Mouse (Mus musculus) megakaryocyte, embryonic 14.5 days (primary cell): ENCODE results near the gene Nox3. TPM values are rescaled to one million over a fixed set of nuclear protein-coding genes. Genes with fewer than 3 reads are reported as not detected.

Experiments
- H3K27me3 ChIP-seq: replicated peaks from 2 replicates; pipeline ENCODE3; 2012; ENCODE audit warnings: inconsistent platforms
- H3K36me3 ChIP-seq: replicated peaks from 2 replicates; pipeline ENCODE3; 2012; ENCODE audit warnings: low read length, inconsistent platforms, mixed read lengths
- H3K4me1 ChIP-seq: 2 replicates; pipeline ENCODE4 v1.6.1; 2012; ENCODE audit warnings: inconsistent platforms
- H3K4me3 ChIP-seq: replicated peaks from 2 replicates; pipeline ENCODE3; 2012; ENCODE audit warnings: moderate library complexity, mild to moderate bottlenecking, inconsistent platforms
- H3K9me3 ChIP-seq: 2 replicates; pipeline ENCODE4 v1.6.1; 2012; ENCODE audit warnings: inconsistent platforms
- FLI1 ChIP-seq: IDR thresholded peaks from 2 replicates; pipeline ENCODE4 v1.6.1; 2012; ENCODE audit warnings: low read length, inconsistent platforms, mixed read lengths
- GATA1 ChIP-seq: IDR thresholded peaks from 3 replicates; pipeline ENCODE4 v1.6.1; 2012; ENCODE audit warnings: mixed read lengths, low read length, inconsistent platforms, borderline replicate concordance
- polyA plus RNA-seq: library from polyadenylated mRNA; stranded (reverse); fragments of >175 nt; gene quantifications from 2 replicates; pipeline ENCODE4 v1.2.3, GENCODE M21; 2012; ENCODE audit warnings: low replicate concordance; ENCODE audit not compliant: insufficient read depth

Gene Nox3
- polyA plus RNA-seq, result not detected in 2 replicates

DNA sequence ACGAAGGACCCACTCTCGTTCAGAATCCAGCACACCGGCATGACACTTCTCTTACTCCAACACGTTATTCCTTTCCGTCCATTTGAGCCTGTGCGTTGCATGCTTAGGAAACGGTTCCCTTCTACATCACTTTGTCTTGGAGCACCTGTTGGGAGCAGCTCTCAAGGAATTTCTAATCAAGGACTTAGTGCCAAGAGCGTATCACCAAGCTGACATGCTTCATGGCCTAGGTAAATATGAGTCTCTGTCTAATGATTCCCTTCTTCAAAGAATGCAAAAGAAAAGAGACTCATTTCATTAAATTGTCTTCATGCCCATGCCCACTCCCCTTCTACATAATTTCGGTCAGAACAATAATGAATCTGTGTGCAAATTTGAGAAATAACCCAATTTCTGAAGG is at the start of gene Nox3:
Gene Nox3 (minus strand): TSS at position 101 of the 400 bp plus-strand sequence.
- H3K9me3 ChIP-seq, result no peaks in the 10 kb centered on the region
- no peaks in the 10 kb centered on the region for H3K36me3 ChIP-seq
- no peak within 1 kb of the TSS for H3K4me3 ChIP-seq
- H3K27me3 ChIP-seq, result no peaks in the 10 kb centered on the region
- no peak for TF ChIP-seq GATA1
- TF ChIP-seq FLI1, result no peak
- 0 out of 2 replicates have a peak, but pooled peaks cover 2% of the 10 kb centered on the region for H3K4me1 ChIP-seq

DNA sequence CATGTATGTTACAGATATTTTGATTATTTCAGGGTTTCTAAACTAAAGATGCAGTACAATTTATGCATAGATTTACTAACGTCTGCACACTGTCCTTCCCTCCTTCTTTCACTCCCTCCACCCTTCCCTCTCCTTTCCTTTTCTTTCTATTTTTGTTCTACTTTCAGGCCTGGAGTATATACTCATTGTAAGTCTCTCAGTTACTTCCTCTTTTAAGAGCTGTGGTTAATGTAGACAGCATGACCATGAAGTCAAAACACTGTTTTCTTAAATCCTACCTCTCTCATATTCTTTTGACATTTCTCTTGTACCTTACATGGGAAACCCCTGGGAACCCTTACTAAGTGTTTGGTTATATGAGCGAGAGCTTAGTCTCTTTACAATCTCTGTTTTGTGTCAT is 48.3 kb upstream of the Nox3 start:
- 0 out of 2 replicates have a peak, but pooled peaks cover 4% of the 10 kb centered on the region for H3K9me3 ChIP-seq
- H3K4me1 ChIP-seq, result no peaks in the 10 kb centered on the region
- TF ChIP-seq FLI1 (no peak), GATA1 (no peak)
- H3K27me3 ChIP-seq, result no peaks in the 10 kb centered on the region
- H3K4me3 ChIP-seq, result no peak overlapping the region
- H3K36me3 ChIP-seq, result no peaks in the 10 kb centered on the region

DNA sequence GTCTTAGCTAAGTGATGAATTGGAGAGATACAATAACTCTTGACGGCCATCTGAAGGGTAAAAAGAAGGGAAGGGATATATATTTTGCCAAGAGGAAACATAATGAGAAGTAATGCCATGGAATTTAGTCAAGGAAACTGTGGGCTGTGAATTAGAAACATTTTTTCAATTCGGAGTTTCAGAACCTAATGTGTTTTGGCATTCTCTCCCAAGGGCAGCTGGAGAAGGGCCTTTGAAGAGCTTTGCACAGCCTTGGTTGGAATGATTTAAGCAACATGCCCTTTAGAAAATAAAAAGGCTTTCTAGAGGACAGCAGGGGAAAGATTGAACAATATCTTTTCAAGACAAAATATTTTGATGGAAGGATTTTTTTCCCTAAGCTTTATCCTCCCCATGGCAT is 40.9 kb upstream of the Nox3 start:
- H3K36me3 ChIP-seq, result no peaks in the 10 kb centered on the region

DNA sequence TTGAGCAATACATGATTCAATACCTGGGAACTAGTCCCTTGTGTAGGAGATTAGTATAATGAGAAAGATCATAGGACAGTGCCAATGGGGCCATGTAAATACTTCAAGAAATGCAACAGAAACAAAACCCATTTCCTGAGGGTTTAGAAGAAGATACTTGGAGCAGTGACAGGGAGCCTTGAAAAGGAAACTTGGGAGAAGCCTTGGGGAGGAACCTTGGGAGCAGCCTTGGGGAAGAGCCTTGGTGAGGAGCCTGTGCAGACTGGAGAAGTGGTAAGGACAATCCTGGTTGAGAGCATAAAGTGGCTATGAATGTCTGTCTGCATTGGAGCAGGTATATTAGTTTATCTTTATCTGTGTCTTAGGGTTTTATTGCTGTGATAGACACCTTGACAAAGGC is 38.2 kb upstream of the Nox3 start:
- H3K36me3 ChIP-seq, result no peaks in the 10 kb centered on the region
- H3K9me3 ChIP-seq, result no peaks in the 10 kb centered on the region
- no peaks in the 10 kb centered on the region for H3K4me1 ChIP-seq
- H3K27me3 ChIP-seq, result no peaks in the 10 kb centered on the region
- no peak for TF ChIP-seq FLI1
- no peak for TF ChIP-seq GATA1
- H3K4me3 ChIP-seq, result no peak overlapping the region

More for the DNA sequence above, 40.9 kb upstream of the Nox3 start:
- TF ChIP-seq FLI1 (no peak), GATA1 (no peak)
- Histone ChIP-seq H3K27me3 (no peaks in the 10 kb centered on the region), H3K4me1 (no peaks in the 10 kb centered on the region), H3K4me3 (no peak overlapping the region), H3K9me3 (no peaks in the 10 kb centered on the region)

GRCm38 (mm10) chr17:3705350-3705930 is 9.4 kb upstream of the Nox3 start:
- no peak overlapping the region for H3K4me3 ChIP-seq
- H3K9me3 ChIP-seq, result no peaks in the 10 kb centered on the region
- no peaks in the 10 kb centered on the region for H3K36me3 ChIP-seq
- H3K4me1 ChIP-seq, result no peaks in the 10 kb centered on the region
- no peaks in the 10 kb centered on the region for H3K27me3 ChIP-seq
- TF ChIP-seq GATA1 (no peak), FLI1 (no peak)

DNA sequence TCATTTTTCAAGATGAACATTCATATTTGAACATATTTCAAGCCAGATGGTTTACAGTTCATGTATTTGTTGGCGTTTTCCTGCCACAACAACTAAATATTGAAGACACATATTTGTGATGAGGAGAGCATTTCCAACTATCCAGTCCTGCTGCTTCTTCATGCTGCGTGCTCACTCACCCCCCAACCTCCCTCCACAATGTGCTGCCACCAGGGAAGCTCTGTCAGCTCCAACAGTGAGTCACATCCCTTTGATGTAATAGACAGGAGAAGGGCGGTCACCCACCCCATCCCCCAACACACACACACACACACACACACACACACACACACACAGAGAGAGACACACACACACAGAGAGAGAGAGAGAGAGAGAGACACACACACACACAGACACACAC is 6.3 kb upstream of the Nox3 start:
- no peak for TF ChIP-seq GATA1
- TF ChIP-seq FLI1, result no peak
- Histone ChIP-seq H3K9me3 (no peaks in the 10 kb centered on the region), H3K27me3 (no peaks in the 10 kb centered on the region), H3K4me1 (no peaks in the 10 kb centered on the region), H3K36me3 (no peaks in the 10 kb centered on the region), H3K4me3 (no peak overlapping the region)

DNA sequence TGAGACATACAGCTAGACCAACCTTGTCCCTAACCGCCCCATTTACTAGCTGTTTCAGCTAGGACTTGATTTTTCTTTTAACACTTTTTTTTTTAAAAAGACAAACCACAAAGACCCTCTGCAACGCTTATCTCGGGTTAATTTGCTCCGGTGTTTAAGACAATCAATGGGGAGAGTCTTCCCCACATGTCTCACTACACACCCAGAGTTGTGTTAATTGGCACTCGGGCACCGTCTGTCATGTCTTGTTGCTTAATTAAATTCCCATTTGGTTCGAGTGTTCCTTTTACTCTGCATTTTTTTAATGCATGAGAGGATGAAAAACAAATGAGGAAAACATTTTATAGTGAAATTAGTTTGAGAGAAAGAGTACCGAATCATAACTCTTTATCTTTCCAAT is 3.2 kb downstream of the Nox3 start:
- H3K9me3 ChIP-seq, result no peaks in the 10 kb centered on the region
- TF ChIP-seq GATA1 (no peak), FLI1 (no peak)
- H3K4me1 ChIP-seq, result peaks cover 7% of the 10 kb centered on the region; the same call in 1 of the 2 replicates
- no peak overlapping the region for H3K4me3 ChIP-seq
- no peaks in the 10 kb centered on the region for H3K27me3 ChIP-seq
- H3K36me3 ChIP-seq, result no peaks in the 10 kb centered on the region

- peaks cover 7% of the 10 kb centered on the region; the same call in 1 of the 2 replicates for H3K4me1 ChIP-seq
- no peaks in the 10 kb centered on the region for H3K9me3 ChIP-seq
- TF ChIP-seq FLI1, result no peak
- no peak for TF ChIP-seq GATA1
- no peaks in the 10 kb centered on the region for H3K36me3 ChIP-seq
- H3K4me3 ChIP-seq, result no peak overlapping the region
- H3K27me3 ChIP-seq, result no peaks in the 10 kb centered on the region
Observed at GRCm38 (mm10) chr17:3690499-3691258, 5.4 kb downstream of the Nox3 start.

DNA sequence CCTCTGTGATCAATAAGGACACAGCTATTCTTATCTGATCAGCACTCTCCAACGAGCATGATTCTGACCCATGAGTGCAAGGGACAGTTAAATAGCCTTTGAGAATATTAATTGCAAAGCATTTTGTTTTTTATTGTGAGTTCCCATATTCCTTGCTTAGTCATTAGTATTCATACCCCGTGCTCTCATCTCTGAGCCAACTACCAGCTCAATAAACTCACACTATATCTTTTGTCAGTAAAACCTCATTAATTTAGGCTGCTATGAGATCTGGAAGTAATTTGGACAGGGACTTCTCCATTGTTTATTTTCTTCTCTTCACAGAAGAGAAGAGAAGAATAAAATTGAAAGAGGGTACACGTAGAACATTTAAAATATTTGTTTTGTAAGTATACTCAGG is 12.4 kb downstream of the Nox3 start:
- TF ChIP-seq FLI1 (no peak), GATA1 (no peak)
- no peak overlapping the region for H3K4me3 ChIP-seq

DNA sequence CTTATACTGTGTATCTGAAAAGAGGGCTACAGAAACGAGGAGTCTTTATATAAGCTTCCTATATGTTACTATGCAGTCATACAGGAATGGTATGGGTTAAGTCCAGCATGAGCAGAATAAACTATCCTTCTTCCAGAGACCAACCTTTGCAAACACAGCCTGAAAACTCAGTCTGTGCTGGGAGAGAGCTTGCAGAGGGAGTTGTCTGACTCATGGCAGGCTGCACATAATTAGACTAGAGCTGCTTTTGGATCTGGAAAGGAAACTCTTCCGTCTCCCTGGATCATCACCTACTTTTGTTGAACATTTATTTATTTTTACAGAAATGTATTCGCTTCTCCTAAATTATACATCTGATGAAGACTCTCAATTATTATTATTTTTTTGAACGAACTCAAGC is 26.8 kb downstream of the Nox3 start:
- no peak overlapping the region for H3K4me3 ChIP-seq
- TF ChIP-seq GATA1, result no peak
- TF ChIP-seq FLI1, result no peak
- no peaks in the 10 kb centered on the region for H3K36me3 ChIP-seq
- no peaks in the 10 kb centered on the region for H3K9me3 ChIP-seq
- no peaks in the 10 kb centered on the region for H3K4me1 ChIP-seq
- no peaks in the 10 kb centered on the region for H3K27me3 ChIP-seq

More for the DNA sequence above, 12.4 kb downstream of the Nox3 start:
- Histone ChIP-seq H3K36me3 (no peaks in the 10 kb centered on the region), H3K4me1 (no peaks in the 10 kb centered on the region), H3K9me3 (no peaks in the 10 kb centered on the region), H3K27me3 (no peaks in the 10 kb centered on the region)
